Mouse (Mus musculus): ENCODE measurements around the gene Pi16.

DNA sequence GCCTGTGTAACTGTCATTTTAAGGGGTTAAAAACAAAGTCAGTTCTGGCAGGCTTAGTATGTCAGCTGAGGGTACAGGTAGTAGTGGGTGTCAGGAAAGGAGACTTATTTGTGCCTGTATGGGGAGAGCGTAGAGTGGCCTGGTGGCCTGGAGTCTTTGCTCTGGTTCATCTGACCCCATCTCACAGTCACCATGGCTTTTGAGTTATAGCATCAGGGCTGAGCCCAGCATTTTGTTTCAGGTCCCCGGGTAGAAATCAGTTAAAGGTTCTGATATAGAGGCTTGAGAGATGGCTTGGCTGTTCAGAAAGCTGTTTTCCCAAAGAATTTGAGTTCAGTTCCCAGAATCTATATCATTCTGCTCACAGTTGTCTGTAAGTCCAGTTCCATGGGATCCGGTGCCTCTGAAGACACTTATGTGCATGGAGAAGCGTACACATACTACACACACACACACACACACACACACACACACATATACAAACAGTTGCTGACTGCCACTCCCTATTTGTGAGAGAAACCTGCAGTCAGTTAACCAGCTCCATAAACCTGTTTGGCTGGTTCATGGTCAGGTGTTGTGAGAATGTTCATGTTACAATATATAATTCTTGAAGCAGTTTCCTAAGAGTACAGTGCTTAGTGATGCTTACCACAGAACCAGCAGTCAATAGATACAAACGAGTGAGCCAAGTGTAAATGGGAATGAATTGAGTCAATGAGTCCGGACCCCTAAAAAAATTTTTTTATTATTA is 49.4 kb upstream of the Pi16 start:
- TF ChIP-seq CTCF (IDR thresholded peaks at IDR 0.05; ENCODE audit: borderline replicate concordance, insufficient read depth, low read length) (no peak), POLR2A (IDR thresholded peaks at IDR 0.05; ENCODE audit: low read depth, low read length) (no peak)

Data from embryonic fibroblast, embryonic 13.5 days (primary cell).